Mouse (Mus musculus) layer of hippocampus, adult 11-12 months (tissue): ENCODE results near the gene Gng2.
A peak's percentile ranks its signal among the peaks of the same experiment; 100 is the strongest.

Experiments used
- DNase-seq: peaks from one replicate; pipeline ENCODE4 v3.0.0; 2022; ENCODE audit warnings: low spot score

Gng2 gene

DNA sequence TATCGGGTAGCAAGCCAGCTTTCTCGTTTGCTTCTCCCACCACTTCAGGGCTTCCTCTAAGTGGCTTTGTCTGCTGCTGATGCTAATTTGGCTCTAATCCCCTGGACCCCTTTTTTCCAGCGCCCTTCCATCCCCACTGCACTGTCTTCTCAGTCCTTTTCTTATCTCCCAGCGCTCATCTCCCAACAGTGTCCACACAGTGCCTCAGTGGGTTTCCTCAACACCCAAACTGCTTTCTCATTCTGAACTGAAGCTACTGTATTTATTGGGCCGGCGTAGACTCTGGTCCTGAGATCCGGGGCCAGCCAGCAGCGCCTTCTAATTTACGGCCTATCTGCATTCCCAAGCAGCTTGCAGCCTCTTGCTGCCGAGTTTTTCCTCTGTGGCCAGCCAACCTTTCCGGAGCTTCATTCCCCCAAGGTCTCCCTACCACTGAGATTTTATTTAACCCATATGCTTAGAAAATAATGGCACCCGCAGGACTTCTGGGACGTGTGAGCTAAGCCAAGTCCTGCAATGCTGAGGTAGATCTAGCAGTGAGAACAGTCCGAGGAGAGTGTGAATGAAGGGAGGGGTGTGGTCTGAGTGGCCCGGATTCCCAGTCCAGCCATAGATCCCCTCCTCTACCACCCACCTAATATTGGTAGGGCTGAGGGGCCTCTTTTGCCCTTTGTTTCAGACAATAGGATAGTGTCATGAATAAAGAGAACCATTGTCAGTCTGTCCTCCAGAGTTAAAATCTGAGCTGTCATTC is at the start of gene Gng2:
TSS of gene Gng2 (minus strand) at position 357 of the 754 bp plus-strand sequence.
- DNase-seq = no peak

DNA sequence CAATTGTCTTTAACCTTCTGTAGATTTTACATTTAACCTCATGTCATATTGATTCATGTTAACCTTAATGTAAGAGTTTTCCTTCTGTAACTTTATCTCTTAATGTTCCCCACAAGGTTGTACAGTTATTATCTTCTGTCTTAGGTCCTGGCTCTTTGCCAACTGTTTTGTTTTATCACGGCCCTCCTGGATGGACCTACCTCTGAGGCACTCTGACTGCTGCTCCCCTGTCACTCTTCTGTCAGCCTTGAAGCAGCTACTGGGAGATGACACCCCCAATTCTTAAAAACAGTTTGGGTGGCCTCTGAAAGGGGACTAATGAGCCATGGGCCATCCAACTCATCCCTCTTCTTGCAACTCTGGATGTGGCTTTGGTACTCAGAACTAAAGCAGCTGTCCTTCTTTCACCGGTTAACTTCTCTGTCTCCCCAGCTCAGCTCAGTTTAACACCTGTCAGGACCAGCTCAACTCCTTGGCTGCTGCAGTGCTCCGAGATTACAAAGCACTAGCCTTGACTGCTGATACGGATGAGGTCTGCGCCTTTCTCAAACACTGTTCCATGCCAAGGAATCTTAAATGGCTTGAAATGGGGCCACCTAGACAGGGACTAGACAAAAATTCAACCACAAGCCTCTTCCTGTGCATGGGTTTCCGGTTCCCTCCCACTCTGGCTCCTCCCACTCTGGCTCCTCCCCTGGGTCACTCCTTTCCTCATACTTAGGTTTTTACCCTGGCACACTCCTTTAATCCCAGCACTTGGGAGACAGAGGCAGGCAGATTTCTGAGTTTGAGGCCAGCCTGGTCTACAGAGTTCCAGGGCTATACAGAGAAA is 47.7 kb upstream of the Gng2 start:
- no peak for DNase-seq

DNA sequence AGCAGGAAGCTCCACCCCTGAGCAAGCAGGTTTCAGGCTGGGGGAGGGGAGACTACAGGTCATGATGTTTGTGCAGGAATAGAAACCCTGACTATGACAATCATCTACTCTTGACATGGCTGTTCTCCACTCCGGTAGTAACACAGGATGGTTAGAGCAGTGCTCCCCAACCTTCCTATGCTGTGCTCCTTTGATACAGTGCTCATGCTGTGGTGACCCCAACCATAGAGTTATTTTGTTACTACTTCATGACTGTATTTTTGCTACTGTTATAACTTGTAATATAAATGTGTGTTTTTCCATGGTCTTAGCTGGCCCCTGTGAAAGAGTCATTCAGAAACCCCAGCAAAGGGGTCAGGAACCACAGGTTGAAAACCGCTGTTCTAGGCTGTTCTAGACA is 46.5 kb upstream of the Gng2 start:
- no peak for DNase-seq

DNA sequence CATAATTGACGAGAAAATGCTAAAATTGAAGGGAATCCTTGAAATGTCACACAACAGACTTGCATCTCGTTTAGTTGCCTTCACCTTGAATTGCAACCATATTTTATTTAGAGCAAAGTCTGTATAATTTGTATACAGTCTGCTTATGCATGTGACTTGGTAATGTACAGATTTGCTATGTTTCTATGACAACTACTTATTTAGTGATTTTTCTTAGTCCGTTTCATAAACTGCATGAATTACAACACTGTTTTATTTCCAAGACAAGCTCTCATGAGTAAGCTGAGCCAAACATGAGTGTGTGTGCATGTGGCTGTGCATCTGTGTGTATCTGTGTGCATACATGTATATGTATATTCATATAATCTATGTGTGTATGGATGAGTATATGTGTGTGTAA is 42.1 kb upstream of the Gng2 start:
- no peak for DNase-seq

DNA sequence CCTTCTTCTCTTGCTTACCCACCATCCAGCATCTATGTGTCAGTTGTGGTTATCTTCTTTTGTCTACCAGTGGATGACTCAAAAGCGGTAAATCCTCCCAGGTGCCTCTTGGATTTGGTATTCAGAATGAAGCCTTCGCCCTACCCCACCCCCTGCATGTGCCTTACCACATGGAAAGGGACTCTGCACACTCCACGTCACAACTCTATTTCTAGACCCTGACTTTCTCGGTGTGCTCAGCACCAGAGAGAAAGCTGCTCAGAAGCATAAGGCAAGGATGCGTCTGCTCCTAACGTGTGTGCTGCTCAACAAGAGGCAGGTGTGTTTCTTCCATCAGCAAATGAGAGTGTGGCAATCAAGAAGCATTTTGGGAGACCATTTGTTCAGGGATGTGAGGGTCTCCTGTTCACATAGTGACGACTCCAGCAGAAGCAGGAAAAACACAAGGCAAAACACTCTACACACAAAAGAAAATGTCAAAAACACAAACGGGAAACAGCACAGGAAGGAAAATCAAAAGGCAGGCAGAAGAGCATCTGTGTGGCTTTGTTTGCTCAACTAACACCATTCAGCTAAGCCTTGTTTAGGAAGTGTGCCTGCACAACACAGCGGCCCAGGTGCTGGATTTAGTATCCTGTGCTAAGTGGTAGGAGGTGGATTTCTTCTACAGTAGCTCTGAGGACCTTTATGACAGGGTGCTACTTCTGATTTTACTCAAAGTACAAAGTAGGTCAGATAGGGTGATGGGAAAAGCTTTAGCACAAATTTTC is 35.3 kb upstream of the Gng2 start:
- no peak for DNase-seq

DNA sequence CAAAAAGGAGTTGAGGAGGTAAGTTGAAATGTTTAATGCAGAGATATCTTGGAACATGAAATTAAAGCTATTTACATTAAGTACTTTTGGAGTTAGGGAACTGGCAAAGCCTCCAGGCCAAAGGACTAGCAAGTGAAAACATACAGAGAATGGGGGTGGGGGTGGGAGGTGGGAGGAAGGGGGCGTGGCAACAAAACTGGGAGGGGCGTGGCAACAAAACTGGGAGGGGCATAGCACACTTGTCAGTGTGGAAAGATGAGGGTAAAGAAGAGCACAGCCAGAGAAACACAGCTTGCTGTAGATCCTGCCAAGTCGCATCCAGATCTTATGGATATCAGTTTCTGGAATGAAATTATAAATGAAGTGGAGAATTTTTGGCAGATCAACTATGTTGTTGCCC is 30.0 kb upstream of the Gng2 start:
- DNase-seq = no peak

DNA sequence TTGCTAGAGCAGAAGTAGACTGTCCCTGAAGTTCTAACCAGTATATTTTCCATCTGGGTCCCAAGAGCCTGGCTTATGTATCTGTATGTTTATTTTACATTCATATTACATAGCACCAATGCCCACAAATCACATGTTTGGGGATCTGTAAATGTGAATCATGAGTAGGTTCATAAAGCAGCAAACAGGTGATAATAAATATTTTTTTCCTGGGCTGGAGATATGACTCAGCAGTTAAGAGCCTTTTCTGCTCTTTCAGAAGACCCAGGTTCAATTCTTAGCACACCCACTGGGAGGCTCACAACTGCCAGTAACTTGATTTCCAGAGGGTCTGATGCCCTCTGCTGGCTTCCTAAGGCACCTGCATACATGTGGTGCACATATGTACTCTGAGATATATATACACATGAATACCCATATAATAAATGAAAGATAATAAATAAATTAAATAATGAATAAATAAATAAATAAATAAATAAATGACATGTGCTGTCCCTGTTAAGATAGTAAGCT is 27.4 kb upstream of the Gng2 start:
- DNase-seq = no peak

DNA sequence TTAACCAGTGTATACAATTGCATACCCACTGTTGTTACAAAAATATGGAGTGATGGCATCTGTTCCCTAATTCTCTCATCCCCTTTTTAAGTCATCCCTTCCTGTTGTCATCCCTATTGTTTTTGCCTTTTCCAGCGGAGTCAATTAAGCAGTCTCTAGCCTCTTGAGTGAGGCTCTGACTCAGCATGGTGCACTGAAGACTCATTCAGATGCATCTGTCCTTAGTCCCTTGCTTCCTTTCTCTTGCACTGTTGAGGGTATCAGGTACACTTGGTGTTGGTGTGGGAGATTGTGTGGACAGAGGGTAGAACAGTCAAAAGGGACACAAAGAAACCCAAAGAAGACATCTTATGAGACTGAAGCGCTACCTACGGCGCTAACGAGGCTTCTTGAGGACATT is 19.4 kb upstream of the Gng2 start:
- DNase-seq = no peak

DNA sequence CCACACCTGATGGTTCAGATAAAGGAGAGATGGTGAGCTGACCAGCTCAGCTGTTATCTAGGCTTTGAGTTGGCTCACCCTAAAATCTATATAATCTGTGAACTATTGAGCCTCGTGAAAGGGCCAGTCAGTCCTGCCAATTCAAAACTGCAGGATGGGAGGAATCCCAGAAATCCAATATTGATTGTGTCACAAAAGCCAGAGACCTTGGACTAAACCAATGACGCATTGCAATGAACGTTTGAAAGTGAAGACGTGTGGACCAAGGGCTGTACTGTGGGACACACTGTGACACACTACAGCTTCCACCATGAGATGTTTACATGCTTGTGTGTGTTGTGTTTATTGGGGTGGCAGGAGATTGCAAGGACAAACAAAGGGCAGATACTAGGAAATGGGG is 18.5 kb upstream of the Gng2 start:
- DNase-seq = no peak

DNA sequence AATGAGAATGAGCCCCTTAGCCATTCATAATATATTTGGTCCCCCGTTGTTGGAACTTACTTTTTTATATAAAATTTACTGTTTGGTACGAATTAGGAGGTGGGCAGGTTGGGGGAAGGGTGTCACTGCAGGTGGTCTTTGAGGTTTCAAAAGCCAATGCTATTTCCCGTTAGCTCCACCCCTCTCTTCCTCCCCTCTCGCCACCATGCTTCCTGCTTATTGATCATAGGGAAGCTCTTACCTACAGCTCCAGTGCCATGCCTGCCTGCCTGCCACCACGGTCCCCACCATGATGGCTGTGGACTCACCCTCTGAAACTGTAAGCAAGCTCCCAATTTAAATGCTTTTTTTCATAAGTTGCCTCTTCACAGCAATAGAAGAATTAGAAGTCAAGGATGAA is 16.6 kb upstream of the Gng2 start:
- DNase-seq = no peak

DNA sequence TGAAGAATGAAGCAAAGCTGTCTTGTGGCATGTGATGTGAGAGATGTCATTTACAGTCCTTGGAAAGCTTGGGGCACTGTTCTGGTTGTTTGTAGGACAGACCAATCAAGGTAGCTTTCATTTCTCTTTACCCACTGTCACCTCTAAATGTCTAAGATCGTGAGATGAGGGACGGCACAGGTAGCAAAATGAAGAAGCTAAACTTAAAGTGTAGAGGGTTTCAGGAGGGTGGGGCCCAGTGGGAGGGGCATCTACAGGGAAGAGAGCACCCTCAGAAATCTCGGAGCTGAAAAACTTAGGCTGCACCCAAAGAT is 16.1 kb upstream of the Gng2 start:
- no peak for DNase-seq

DNA sequence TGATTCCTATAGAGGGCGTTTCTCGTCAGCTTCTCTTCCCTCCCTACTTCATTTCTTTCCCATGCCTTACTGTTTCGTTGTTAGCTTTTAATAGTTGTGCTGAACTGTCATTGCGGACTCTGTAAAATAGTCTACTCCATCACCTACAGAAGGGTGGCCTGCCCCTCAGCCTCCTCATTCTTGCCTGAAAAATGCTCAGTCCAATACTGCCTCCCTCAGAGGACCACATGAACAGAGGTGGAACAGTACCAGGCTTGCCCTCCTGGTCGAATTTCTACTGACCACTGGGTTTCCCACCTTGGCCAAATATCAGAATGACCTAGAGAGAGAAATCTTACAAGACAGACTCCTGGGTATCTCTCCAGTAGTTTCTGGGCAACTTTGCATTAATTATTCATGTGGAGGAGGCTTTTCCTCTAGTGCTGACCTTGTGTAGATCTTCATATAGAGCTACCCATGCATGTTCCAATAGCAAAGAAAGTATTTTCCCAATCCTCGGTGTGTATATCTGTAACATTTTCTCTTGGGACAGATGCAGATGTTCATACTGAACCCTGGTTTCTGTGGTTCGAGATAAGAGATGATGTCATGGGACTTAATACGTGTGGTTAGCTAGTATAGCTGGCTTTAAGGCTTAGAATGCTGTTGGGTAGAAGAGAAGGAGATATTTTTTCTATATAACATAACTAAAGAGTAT is 15.6 kb upstream of the Gng2 start:
- DNase-seq = no peak

DNA sequence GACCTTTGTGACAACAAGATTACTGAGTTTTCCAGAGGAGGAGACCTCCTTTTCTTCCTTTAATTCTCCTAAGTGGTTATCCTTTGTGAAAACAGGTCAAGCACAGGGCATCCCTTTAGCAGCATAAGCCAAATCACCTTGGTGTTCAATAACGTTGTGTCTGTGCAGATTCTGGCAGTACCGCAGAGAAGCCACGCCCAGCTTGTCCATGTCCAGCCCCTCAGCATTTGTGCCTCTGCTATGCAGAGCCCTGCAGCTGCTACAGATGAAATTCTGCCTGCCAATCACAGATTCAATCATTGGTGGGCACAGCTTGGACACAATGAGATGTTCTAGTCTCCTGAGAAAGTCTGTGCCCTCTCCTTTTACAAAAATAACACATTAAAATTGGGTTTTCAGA is 14.4 kb upstream of the Gng2 start:
- DNase-seq = no peak

DNA sequence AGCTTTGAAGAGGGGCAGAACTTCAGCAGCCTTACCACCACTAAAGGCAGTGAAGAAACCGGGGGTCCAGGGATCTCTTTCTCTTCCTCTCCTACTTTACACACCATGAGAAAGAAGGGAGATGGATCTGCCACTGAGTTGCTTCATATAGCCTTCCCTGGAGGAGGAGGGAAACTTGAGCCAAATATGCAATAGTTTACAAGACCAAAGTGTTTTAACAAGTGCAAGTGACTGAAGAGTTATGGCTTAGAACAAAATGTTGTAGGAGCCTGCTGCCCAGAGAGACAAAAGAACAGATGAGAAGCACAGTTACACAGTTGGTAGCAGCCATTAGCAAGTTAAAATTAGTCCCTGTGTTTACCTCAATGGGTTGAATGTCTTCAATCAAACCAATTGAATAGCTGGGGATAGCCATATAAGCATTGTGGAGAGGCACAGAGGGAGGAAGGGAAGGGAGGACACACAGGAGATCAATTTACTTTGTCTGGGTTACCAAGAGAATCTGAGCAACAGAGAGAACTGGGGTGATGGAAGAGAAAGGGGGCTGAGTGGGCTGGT is 13.1 kb upstream of the Gng2 start:
- no peak for DNase-seq

DNA sequence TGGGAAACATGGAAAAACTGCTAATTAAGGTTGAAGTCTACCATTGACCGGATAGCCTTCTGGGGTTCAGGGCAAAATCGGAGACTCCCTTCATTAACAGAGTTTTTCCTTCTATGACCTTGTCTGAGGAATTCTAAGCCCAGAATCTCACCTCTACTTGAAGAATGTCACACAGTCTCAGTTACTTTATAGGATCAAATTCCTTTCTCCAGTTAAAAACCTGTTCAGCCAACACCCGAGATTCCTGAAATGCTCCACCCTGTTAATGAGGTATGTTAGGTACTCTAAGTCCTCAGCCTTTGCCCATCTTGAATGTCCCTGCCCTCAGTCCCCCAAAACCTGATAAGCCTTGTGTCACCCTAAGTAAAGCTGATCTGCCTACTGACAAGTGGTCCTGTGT is 11.0 kb upstream of the Gng2 start:
- DNase-seq = no peak

DNA sequence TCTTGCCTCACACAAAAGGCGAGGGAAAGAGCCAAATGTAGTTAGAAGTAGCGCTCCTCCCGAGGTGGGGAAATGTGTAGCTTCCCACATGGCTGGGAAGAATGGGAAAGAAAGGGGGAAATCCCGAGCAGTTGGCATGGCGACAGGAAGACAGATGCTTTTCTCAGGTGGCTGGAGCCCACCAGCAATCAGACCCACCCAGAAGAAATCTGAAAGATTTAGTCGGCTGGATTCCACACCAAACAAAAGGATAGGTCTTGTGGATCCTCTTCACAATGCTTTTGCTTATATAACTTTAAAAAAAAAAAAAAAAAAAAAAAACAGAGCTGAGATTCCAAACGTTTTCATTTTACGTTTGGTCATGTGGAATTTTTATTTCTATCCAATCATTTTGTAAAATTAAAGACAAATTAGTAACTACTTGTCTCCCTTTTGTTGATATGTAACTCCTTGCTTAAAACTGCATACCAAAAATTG is 10.0 kb upstream of the Gng2 start:
- DNase-seq = no peak

DNA sequence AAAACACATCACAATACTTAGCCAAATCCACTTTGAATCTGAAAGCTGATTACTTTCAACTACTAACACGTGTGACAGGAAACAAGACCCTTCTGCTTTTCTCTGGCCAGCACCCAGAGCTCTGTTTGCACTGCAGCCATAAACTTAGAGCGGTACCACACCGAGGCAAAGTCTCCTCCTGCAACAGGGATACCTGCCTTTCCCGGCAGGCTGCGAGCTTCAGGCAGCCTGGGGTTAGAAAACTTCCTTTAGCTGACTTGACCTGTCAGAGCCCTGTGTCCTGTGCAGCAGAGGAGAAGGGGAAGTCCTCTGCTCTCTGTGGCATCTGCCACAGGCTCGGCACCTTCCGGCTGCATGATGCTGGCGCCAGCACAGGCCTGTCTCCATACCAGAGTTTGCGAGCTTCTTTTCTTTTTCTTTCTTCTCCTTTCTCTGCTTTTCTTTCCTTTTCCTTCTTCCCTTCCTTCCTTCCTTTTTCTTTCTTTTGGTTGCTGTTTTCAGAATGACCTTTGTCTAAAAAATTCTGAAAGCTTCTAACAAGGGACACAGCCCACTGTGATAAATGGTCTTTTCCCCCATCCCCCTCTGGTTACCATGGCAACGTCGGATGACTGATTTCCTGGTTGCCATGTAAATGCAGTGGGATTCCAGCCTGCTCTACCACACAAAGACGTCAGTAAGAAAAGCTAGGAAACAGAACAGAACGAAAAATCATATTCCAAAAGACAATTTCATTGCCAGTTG is 9.4 kb upstream of the Gng2 start:
- peak; percentile 88 for DNase-seq

DNA sequence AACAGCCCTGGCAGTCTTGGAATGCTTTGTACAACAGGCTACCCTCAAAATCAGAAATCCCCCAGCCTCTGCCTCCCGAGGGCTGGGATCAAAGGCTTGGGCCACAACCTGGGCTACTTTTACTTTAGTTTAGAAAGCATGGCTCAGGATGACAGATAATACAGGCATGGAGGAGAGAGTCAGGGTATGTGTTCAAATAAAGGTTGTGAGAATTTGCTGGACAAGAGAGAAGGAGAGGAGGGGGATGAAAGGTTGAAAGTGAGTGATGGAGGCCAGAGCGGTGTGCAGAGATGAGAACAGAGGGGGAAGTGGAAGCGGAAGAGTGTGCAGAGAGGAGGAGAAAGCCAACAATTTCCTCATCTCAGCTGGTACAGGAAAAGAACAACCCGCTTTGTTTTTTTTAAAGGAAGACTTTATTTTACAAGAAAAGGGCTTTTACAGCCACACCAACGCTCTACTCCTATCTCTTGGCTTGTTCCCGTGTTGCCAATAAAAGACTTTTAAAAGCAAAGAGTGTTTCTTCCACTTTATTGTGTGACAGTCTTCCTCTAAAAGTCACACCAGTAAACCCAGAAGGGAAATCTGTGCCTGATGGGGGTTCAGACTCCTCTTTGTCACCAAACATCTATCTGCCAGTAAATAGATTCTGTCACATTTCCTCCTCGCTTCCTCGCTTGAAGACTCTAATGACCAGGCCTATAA is 8.6 kb upstream of the Gng2 start:
- DNase-seq = no peak

DNA sequence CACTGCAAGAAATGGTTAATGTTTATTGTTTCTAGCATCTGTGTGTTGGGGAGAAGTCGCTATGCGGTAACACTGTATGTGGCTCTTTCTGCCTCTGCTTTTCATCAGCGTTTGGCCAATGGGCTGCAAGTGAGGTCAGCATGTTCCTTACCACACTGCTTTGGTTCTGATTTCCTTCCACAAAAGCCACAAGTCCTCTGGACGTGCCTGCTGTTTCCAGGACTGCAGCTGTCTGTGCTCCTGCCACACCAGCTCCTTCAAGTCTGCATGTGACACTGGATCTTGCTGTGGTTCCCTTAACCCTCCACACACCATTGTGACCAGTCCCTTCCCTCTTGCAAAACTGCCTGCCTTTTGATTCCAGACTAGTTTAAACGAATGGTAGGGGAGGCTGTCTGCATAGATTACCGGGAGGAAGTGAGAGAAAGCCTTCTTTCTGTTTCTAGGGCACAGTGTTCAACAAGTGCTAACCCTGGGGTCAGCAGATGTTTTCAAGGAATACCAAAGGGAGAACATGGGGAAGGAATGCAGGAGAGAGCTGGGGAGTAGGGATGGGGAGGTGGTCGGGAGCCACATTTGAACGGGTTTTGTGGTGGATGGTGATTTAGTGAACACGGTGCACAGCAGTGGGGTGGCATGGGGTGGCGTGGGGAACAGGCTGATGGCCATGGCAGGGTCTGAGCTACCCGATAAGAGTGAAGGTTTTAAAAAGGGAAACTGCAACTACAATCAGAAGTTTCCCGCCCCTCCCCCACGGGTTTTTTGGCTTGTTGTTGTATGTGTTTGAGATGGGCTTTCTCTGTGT is 7.9 kb upstream of the Gng2 start:
- DNase-seq = peak; percentile 56
